Mouse (Mus musculus) lung, postnatal 36 days (tissue): ENCODE data around the gene Fgfr2.
A peak's percentile ranks its signal among the peaks of the same experiment; 100 is the strongest.

ENCODE experiments used
- DNase-seq: peaks from one replicate; pipeline ENCODE4 v3.0.0; 2022; ENCODE audit warnings: mixed read lengths

Gene Fgfr2

GRCm38 (mm10) chr7:132930850-132931559 is 192.1 kb downstream of the Fgfr2 start, which contains the start of gene Zranb1:
Gene Zranb1, plus strand, starts transcription at chr7:132931142.
- DNase-seq = peak; percentile 99

- DNase-seq = peak; percentile 15
These were observed 193.1 kb downstream of the Fgfr2 start for GRCm38 (mm10) chr7:132930055-132930454.

- DNase-seq = peak; percentile 23
These were observed 195.9 kb downstream of the Fgfr2 start for GRCm38 (mm10) chr7:132927201-132927600.

GRCm38 (mm10) chr7:132925227-132925626 is 197.9 kb downstream of the Fgfr2 start:
- no peak for DNase-seq

- no peak for DNase-seq
These were observed 201.2 kb downstream of the Fgfr2 start for GRCm38 (mm10) chr7:132921971-132922370.

GRCm38 (mm10) chr7:132903796-132904195 is 219.4 kb downstream of the Fgfr2 start:
- DNase-seq = no peak

- peak; percentile 30 for DNase-seq
These were observed 222.2 kb downstream of the Fgfr2 start for GRCm38 (mm10) chr7:132900826-132901531.

- peak; percentile 52 for DNase-seq
These were observed 224.9 kb downstream of the Fgfr2 start for GRCm38 (mm10) chr7:132898234-132898633.

- no peak for DNase-seq
These were observed 225.9 kb downstream of the Fgfr2 start for GRCm38 (mm10) chr7:132897258-132897657.

GRCm38 (mm10) chr7:132896206-132896815 is 226.8 kb downstream of the Fgfr2 start:
- DNase-seq = no peak

GRCm38 (mm10) chr7:132894841-132895555 is 228.2 kb downstream of the Fgfr2 start:
- DNase-seq = peak; percentile 81

GRCm38 (mm10) chr7:132893336-132893735 is 229.8 kb downstream of the Fgfr2 start:
- DNase-seq = no peak

GRCm38 (mm10) chr7:132892806-132893205 is 230.3 kb downstream of the Fgfr2 start:
- DNase-seq = no peak

GRCm38 (mm10) chr7:132892311-132892661 is 230.9 kb downstream of the Fgfr2 start:
- DNase-seq = no peak

- DNase-seq = peak; percentile 15
These were observed 231.4 kb downstream of the Fgfr2 start for GRCm38 (mm10) chr7:132891561-132892310.

GRCm38 (mm10) chr7:132890201-132890600 is 232.9 kb downstream of the Fgfr2 start:
- no peak for DNase-seq

- DNase-seq = no peak
These were observed 233.5 kb downstream of the Fgfr2 start for GRCm38 (mm10) chr7:132889691-132890090.

- no peak for DNase-seq
These were observed 234.5 kb downstream of the Fgfr2 start for GRCm38 (mm10) chr7:132888518-132889249.

GRCm38 (mm10) chr7:132888052-132888451 is 235.1 kb downstream of the Fgfr2 start:
- DNase-seq = peak; percentile 12

GRCm38 (mm10) chr7:132887019-132887804 is 235.9 kb downstream of the Fgfr2 start:
- DNase-seq = peak; percentile 32

- DNase-seq = no peak
These were observed 239.1 kb downstream of the Fgfr2 start for GRCm38 (mm10) chr7:132884031-132884430.
